Mouse (Mus musculus) forebrain, embryonic 15.5 days (tissue): Measurements from ENCODE around the gene Adad2. TPM values are rescaled to one million over a fixed set of nuclear protein-coding genes. Genes with fewer than 3 reads are reported as not detected.

Experiments
- ATAC-seq: fragments of 200-750 bp; cut with Nextera tagmentation; replicated peaks from 2 replicates; pipeline ENCODE4 v1.8.0; 2017; ENCODE audit warnings: mild to moderate bottlenecking, moderate TSS enrichment, moderate library complexity
- H3K27ac ChIP-seq: fragments of 300-500 bp; sonication (generic); replicated peaks from 2 replicates; pipeline ENCODE4 v1.5.1; 2015; ENCODE audit warnings: mild to moderate bottlenecking, inconsistent platforms
- H3K27me3 ChIP-seq: fragments of 300-500 bp; sonication (generic); 2 replicates; pipeline ENCODE4 v1.6.1; 2015; ENCODE audit warnings: inconsistent platforms
- H3K36me3 ChIP-seq: fragments of 300-500 bp; sonication (generic); 2 replicates; pipeline ENCODE4 v1.6.1; 2015; ENCODE audit warnings: mild to moderate bottlenecking, inconsistent platforms
- H3K4me1 ChIP-seq: fragments of 300-500 bp; sonication (generic); 2 replicates; pipeline ENCODE4 v1.6.1; 2015; ENCODE audit warnings: inconsistent platforms
- H3K4me2 ChIP-seq: fragments of 300-500 bp; sonication (generic); replicated peaks from 2 replicates; pipeline ENCODE4 v1.6.1; 2015; ENCODE audit warnings: mild to moderate bottlenecking, inconsistent platforms
- H3K4me3 ChIP-seq: fragments of 300-500 bp; sonication (generic); 2 replicates; pipeline ENCODE4 v1.5.1; 2015; ENCODE audit warnings: mild to moderate bottlenecking, inconsistent platforms
- H3K9ac ChIP-seq: fragments of 300-500 bp; sonication (generic); replicated peaks from 2 replicates; pipeline ENCODE4 v1.6.1; 2015; ENCODE audit warnings: mild to moderate bottlenecking, inconsistent platforms
- H3K9me3 ChIP-seq: fragments of 300-500 bp; sonication (generic); 2 replicates; pipeline ENCODE4 v1.6.1; 2016; ENCODE audit warnings: inconsistent platforms
- WGBS: fragments of 180-500 bp; shearing (Covaris S2); methylation state at CpG from one replicate; pipeline ENCODE4 v1.1.7; 2015; ENCODE audit warnings: mixed read lengths; 5-methylcytosine and 5-hydroxymethylcytosine counted together
- polyA plus RNA-seq: library from polyadenylated mRNA; unstranded; fragments of >200 nt; fragmentation: Nextera tagmentation; extraction: Ambion mirVana; gene quantifications from 2 replicates; pipeline ENCODE4 v1.2.1, GENCODE M21; 2015

Gene Adad2
- polyA plus RNA-seq, 1 experiment from 2014 or later, result not detected

DNA sequence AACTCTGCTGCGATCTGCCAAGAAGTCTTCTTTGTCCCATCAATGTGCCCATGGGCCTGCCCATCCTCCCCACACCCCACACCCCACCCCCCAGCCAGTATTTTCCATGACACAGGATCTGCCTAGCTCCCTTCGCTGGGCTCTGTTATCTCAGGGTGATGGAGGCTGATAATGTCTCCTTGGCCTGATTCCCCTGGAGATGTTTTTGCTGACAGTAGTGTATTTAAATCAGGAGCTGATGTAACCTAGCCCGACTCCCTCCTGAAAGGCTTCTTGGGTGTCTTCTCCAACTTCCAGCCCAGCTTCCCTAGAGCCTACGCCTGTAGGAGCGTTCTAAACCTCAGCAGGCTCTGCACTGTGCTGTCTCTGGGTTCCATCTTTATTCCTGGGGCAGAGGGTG, 6.3 kb downstream of the Adad2 start:
- no peak overlapping the region for H3K4me2 ChIP-seq
- no peaks in the 10 kb centered on the region for H3K36me3 ChIP-seq
- H3K4me3 ChIP-seq, result no peak overlapping the region
- H3K4me1 ChIP-seq, result no peaks in the 10 kb centered on the region
- no peak overlapping the region for H3K9ac ChIP-seq
- ATAC-seq, result no peak
- H3K9me3 ChIP-seq, result no peaks in the 10 kb centered on the region
- no peaks in the 10 kb centered on the region for H3K27me3 ChIP-seq
- H3K27ac ChIP-seq, result no peak overlapping the region
- 70% methylated on average over 5 of the region's 5 CpGs for WGBS

- ATAC-seq, result no peak
- H3K27ac ChIP-seq, result no peak overlapping the region
- 79% methylated on average over 6 of the region's 6 CpGs for WGBS
- no peak overlapping the region for H3K4me2 ChIP-seq
- no peaks in the 10 kb centered on the region for H3K9me3 ChIP-seq
- no peaks in the 10 kb centered on the region for H3K36me3 ChIP-seq
- H3K27me3 ChIP-seq, result no peaks in the 10 kb centered on the region
- no peak overlapping the region for H3K4me3 ChIP-seq
- no peaks in the 10 kb centered on the region for H3K4me1 ChIP-seq
- no peak overlapping the region for H3K9ac ChIP-seq
Observed at GRCm38 (mm10) chr8:119620116-119620840, 7.7 kb downstream of the Adad2 start.

DNA sequence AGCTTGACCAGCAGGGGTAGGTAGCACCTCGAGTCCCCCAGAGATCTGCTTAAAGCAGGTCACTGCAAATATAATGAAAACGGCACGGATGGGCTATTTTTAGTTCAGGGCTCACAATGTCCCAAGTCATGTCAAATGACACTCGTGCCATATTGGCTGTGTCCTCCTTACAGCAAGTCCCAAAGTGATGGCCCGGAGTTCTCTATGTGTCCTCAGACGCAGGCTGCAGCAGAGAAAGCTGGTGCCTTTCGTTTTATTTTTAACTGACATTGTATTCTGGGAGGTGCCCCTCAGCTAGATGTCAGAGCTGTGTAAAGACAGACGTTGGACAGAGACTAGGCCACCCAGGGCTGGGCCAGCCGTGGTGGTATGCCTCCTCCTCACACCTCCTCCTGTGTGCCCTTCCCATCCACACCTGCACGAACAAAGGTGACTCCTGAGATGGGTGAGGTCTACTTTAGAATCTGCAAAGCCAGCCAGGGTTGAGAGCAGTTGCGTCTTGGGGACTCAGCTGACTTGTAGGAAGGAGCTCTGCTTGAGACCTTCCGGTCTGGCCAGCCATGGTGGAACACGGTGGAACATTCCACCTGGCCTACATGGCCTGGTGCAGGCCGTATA, 8.4 kb downstream of the Adad2 start:
- 89% methylated on average over 14 of the region's 14 CpGs for WGBS
- no peaks in the 10 kb centered on the region for H3K4me1 ChIP-seq
- no peaks in the 10 kb centered on the region for H3K9me3 ChIP-seq
- H3K4me2 ChIP-seq, result no peak overlapping the region
- no peaks in the 10 kb centered on the region for H3K27me3 ChIP-seq
- H3K4me3 ChIP-seq, result no peak overlapping the region
- no peak for ATAC-seq
- no peaks in the 10 kb centered on the region for H3K36me3 ChIP-seq
- no peak overlapping the region for H3K9ac ChIP-seq
- H3K27ac ChIP-seq, result no peak overlapping the region

GRCm38 (mm10) chr8:119622555-119622954, 10.0 kb downstream of the Adad2 start:
- Histone ChIP-seq H3K9me3 (no peaks in the 10 kb centered on the region), H3K4me3 (no peak overlapping the region), H3K27me3 (no peaks in the 10 kb centered on the region), H3K27ac (no peak overlapping the region), H3K4me2 (no peak overlapping the region), H3K36me3 (no peaks in the 10 kb centered on the region), H3K4me1 (no peaks in the 10 kb centered on the region), H3K9ac (no peak overlapping the region)
- WGBS, result 52% methylated on average over 4 of the region's 4 CpGs
- ATAC-seq, result no peak

- 89% methylated on average over 8 of the region's 8 CpGs for WGBS
- Histone ChIP-seq H3K27ac (no peak overlapping the region), H3K4me2 (no peak overlapping the region), H3K9ac (no peak overlapping the region), H3K9me3 (no peaks in the 10 kb centered on the region), H3K4me3 (no peak overlapping the region), H3K36me3 (no peaks in the 10 kb centered on the region), H3K27me3 (no peaks in the 10 kb centered on the region), H3K4me1 (no peaks in the 10 kb centered on the region)
- no peak for ATAC-seq
Observed at GRCm38 (mm10) chr8:119623061-119623460, 10.5 kb downstream of the Adad2 start.

GRCm38 (mm10) chr8:119623744-119624143, 11.2 kb downstream of the Adad2 start:
- 78% methylated on average over 1 of the region's 1 CpGs for WGBS
- no peaks in the 10 kb centered on the region for H3K4me1 ChIP-seq
- no peak for ATAC-seq

GRCm38 (mm10) chr8:119624916-119625315, 12.4 kb downstream of the Adad2 start:
- Histone ChIP-seq H3K4me1 (no peaks in the 10 kb centered on the region), H3K4me2 (no peak overlapping the region), H3K36me3 (no peaks in the 10 kb centered on the region), H3K9me3 (no peaks in the 10 kb centered on the region), H3K27ac (no peak overlapping the region), H3K4me3 (no peak overlapping the region), H3K27me3 (no peaks in the 10 kb centered on the region), H3K9ac (no peak overlapping the region)
- ATAC-seq, result no peak
- WGBS, result 90% methylated on average over 7 of the region's 7 CpGs

More at GRCm38 (mm10) chr8:119623744-119624143, 11.2 kb downstream of the Adad2 start:
- Histone ChIP-seq H3K27ac (no peak overlapping the region), H3K36me3 (no peaks in the 10 kb centered on the region), H3K9me3 (no peaks in the 10 kb centered on the region), H3K4me2 (no peak overlapping the region), H3K9ac (no peak overlapping the region), H3K4me3 (no peak overlapping the region), H3K27me3 (no peaks in the 10 kb centered on the region)

- H3K27me3 ChIP-seq, result no peaks in the 10 kb centered on the region
- ATAC-seq, result no peak
Observed at GRCm38 (mm10) chr8:119625788-119626187, 13.2 kb downstream of the Adad2 start.

DNA sequence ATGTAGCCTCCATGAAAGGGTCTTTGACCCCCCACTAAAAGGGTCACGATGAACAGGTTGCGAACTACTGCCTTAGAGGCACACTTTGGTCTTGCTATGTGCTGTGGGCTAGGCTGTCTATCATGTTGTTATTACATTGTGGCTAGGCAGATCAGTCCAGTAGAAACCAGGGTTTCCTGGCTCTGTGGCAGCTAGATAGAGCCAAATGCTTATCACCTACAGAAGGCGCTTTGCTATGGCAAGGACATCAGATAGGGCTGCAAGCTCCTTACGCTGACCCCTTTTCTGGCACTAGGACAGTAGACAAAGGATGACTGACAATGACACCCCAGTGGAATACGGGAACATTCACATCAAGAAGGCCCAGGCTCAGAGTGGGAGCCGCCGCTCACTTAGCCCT, 14.7 kb downstream of the Adad2 start:
- no peak overlapping the region for H3K9ac ChIP-seq
- no peak overlapping the region for H3K4me2 ChIP-seq
- no peak overlapping the region for H3K27ac ChIP-seq
- no peaks in the 10 kb centered on the region for H3K4me1 ChIP-seq
- no peak overlapping the region for H3K4me3 ChIP-seq
- no peaks in the 10 kb centered on the region for H3K36me3 ChIP-seq
- no peaks in the 10 kb centered on the region for H3K27me3 ChIP-seq
- H3K9me3 ChIP-seq, result no peaks in the 10 kb centered on the region
- no peak for ATAC-seq
- WGBS, result 82% methylated on average over 7 of the region's 7 CpGs

More at GRCm38 (mm10) chr8:119625788-119626187, 13.2 kb downstream of the Adad2 start:
- Histone ChIP-seq H3K4me1 (no peaks in the 10 kb centered on the region), H3K9me3 (no peaks in the 10 kb centered on the region), H3K9ac (no peak overlapping the region), H3K27ac (no peak overlapping the region), H3K4me2 (no peak overlapping the region), H3K4me3 (no peak overlapping the region), H3K36me3 (no peaks in the 10 kb centered on the region)
- 84% methylated on average over 22 of the region's 22 CpGs for WGBS

DNA sequence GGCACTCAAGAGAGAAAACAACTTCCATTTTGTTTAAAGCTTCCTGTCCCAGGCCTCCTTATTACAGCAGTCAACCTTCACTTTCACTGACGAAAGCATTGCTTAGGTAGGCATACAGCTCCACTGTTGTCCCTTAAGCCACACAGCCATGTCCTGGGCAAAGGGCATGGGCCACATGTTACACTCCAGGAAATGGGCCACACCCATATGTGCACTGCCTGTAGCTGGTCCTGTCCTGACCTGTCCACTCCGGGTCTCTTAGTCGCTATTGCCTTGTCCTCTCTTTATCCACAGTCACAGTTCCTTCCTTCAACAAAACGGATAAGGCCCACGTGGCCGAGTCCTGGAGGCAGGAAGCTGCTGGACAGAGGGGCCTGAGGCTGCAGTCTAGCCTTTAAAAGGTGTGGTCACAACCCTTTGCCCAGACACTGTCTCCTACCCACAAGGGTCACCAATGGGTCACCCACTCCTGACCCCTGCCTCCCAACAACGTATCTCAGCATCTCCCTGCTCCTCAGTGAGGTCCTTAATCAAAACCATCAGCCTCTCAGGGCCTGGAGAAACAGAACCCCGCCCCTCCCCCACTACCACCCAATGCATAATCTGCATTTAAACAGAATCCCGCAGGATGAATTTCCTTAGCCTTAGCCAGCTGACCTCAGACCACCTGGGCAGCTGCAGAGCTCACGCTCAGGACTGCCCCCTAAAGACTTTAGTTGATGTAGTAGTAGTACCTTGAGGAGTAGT, 15.2 kb downstream of the Adad2 start:
- Histone ChIP-seq H3K4me1 (no peaks in the 10 kb centered on the region), H3K9me3 (no peaks in the 10 kb centered on the region), H3K4me3 (no peak overlapping the region), H3K9ac (no peak overlapping the region), H3K27ac (no peak overlapping the region), H3K4me2 (no peak overlapping the region), H3K27me3 (no peaks in the 10 kb centered on the region), H3K36me3 (no peaks in the 10 kb centered on the region)
- no peak for ATAC-seq
- WGBS, result 55% methylated on average over 10 of the region's 10 CpGs

GRCm38 (mm10) chr8:119630841-119631240, 18.3 kb downstream of the Adad2 start:
- no peaks in the 10 kb centered on the region for H3K4me1 ChIP-seq
- WGBS, result 50% methylated on average over 3 of the region's 3 CpGs
- no peak for ATAC-seq
- H3K4me2 ChIP-seq, result no peak overlapping the region
- H3K27me3 ChIP-seq, result peaks cover 10% of the 10 kb centered on the region; the same call in 1 of the 2 replicates
- no peak overlapping the region for H3K27ac ChIP-seq
- H3K36me3 ChIP-seq, result no peaks in the 10 kb centered on the region
- H3K4me3 ChIP-seq, result no peak overlapping the region
- H3K9ac ChIP-seq, result no peak overlapping the region
- H3K9me3 ChIP-seq, result no peaks in the 10 kb centered on the region

DNA sequence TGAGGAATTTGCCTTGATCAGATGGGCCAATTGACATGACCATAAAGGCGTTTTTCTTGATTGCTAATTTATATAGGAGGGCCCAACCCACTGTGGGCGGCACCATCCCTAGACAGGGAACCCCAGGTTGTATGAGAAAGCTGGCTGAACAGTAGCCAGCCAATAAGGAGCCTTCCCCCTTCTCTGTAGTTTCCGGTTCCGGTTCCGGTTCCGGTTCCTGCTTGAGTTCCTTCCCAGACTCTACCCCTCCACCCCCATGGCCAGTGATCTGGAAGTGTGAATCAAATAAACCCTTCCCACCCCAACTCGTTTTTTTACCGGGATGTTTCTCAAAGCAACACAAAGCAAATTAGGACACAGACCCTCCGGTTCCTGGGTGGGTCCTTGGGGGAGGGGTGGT, 19.7 kb downstream of the Adad2 start:
- Histone ChIP-seq H3K4me3 (no peak overlapping the region), H3K36me3 (no peaks in the 10 kb centered on the region), H3K4me1 (no peaks in the 10 kb centered on the region), H3K27me3 (peaks cover 10% of the 10 kb centered on the region; the same call in 1 of the 2 replicates), H3K9ac (no peak overlapping the region), H3K9me3 (no peaks in the 10 kb centered on the region), H3K4me2 (no peak overlapping the region), H3K27ac (no peak overlapping the region)
- no peak for ATAC-seq
- WGBS, result 83% methylated on average over 9 of the region's 9 CpGs
